Mouse (Mus musculus) cerebellum, postnatal 36 days (tissue): Measurements from ENCODE around the gene Ssr2.
A peak's percentile ranks its signal among the peaks of the same experiment; 100 is the strongest.
"Not testable (repeated sequence)": the region's sequence is repeated elsewhere in the genome, so short reads cannot be mapped to it uniquely, and the experiment has no call there.

ENCODE experiments used
- DNase-seq, 2 experiments: peaks; one replicate each; pipeline ENCODE4 v3.0.0; 2021 to 2022; ENCODE audit warnings: mixed read lengths in 2 of 2

Ssr2 gene

GRCm38 (mm10) chr3:88604863-88605262 is 29.2 kb downstream of the Ssr2 start:
- DNase-seq, result no peak

- DNase-seq, result not testable (repeated sequence)
These were observed 30.0 kb downstream of the Ssr2 start, which contains the start of gene Arhgef2 for GRCm38 (mm10) chr3:88605666-88606065. Gene Arhgef2, plus strand, starts transcription at chr3:88605966.

- DNase-seq, result peak; percentile 90 to 96
These were observed 31.5 kb downstream of the Ssr2 start for GRCm38 (mm10) chr3:88607065-88607757.

- DNase-seq, result no peak
These were observed 32.1 kb downstream of the Ssr2 start for GRCm38 (mm10) chr3:88607758-88608138.

- DNase-seq, result no peak
These were observed 33.4 kb downstream of the Ssr2 start for GRCm38 (mm10) chr3:88609066-88609465.

GRCm38 (mm10) chr3:88614418-88614817 is 38.7 kb downstream of the Ssr2 start:
- DNase-seq, result no peak

GRCm38 (mm10) chr3:88615117-88615516 is 39.4 kb downstream of the Ssr2 start:
- DNase-seq, result no peak

GRCm38 (mm10) chr3:88615902-88616391 is 40.3 kb downstream of the Ssr2 start:
- peak; percentile 69 to 75 for DNase-seq

GRCm38 (mm10) chr3:88616951-88617500 is 41.4 kb downstream of the Ssr2 start:
- DNase-seq, result no peak

- DNase-seq, result peak in 1 of 2 experiments; percentile 40
These were observed 42.6 kb downstream of the Ssr2 start for GRCm38 (mm10) chr3:88618074-88618871.

- peak; percentile 64 to 68 for DNase-seq
These were observed 43.7 kb downstream of the Ssr2 start for GRCm38 (mm10) chr3:88619113-88620097.

- no peak for DNase-seq
These were observed 44.7 kb downstream of the Ssr2 start for GRCm38 (mm10) chr3:88620146-88620991.

GRCm38 (mm10) chr3:88620992-88621536 is 45.4 kb downstream of the Ssr2 start:
- peak; percentile 64 to 67 for DNase-seq

GRCm38 (mm10) chr3:88621537-88622112 is 45.9 kb downstream of the Ssr2 start:
- peak in 1 of 2 experiments; percentile 54 for DNase-seq

GRCm38 (mm10) chr3:88622113-88622940 is 46.7 kb downstream of the Ssr2 start:
- DNase-seq, result peak; percentile 48 to 55

GRCm38 (mm10) chr3:88622941-88623345 is 47.3 kb downstream of the Ssr2 start:
- DNase-seq, result peak in 1 of 2 experiments; percentile 43

GRCm38 (mm10) chr3:88623346-88624135 is 47.9 kb downstream of the Ssr2 start:
- peak in 1 of 2 experiments; percentile 41 for DNase-seq

- peak; percentile 71 to 80 for DNase-seq
These were observed 48.6 kb downstream of the Ssr2 start for GRCm38 (mm10) chr3:88624324-88624723.

- no peak for DNase-seq
These were observed 49.3 kb downstream of the Ssr2 start for GRCm38 (mm10) chr3:88624951-88625350.
